8 mouse cellular contexts compared by ENCODE assay signal in the genomic region with DNA sequence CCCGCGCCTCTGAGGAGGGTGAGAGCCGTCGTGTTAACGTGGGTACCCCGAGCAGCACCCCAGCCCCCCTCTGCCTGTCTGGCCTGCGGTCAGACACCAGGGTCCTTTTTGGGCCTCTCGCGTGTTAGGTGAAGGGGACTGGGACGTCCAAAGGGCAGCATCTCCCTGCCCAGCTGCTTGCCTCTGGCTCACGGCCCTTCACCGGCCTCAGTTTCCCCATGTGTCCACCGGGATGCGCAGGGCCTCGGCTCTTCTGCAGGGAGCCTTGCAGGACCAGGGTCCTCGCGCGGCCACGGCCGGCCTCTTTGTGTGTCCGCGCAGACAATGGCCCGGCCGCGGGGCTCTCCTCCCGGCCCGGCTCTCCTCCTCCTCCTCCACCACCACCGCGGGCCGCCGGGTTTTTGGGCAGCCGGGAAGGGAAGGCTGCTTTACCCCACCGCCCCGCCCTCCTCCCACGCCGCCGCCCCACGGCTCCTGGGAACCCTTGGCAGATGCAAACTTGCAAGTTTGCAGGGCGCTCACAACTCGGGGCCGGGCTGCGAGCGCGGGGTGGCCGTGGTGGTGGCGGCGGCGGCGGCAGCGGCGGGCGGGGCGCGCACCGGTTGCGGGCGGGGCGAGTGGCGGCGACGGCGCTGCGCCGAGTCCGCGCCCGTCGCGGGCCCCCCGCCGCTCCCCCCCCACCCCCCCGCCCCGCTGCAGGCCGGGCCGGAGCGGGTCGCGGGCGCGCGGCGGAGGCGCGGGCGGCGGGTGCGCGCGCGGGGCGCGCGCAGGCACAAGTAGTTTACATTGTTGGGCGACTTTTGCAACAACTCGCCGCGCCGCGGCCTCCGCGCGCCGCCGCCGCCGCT. TPM values are rescaled to one million over a fixed set of nuclear protein-coding genes. Genes with fewer than 3 reads are reported as not detected.
DNase-seq lines count a peak whose midpoint lies in the region; ATAC-seq lines count a peak whose summit lies in the region.

No protein-coding gene starts in this region.

- intact Hi-C loops in left cerebral cortex, postnatal 4 days (cut with DNase I): loop anchor here (5.0 kb wide), 1 partner anchor 104 kb away; no protein-coding TSS in a partner anchor

- H3K4me2 ChIP-seq in hindbrain, embryonic 15.5 days: peak overlapping the region; percentile 85
- peak overlapping the region; percentile 55 for H3K4me2 ChIP-seq in midbrain, embryonic 11.5 days

- peak; percentile 87 for DNase-seq in NIH3T3 (ENCODE audit: low read depth)
- peak; percentile 59 to 71 for DNase-seq in cerebellum, adult 18-20 months
- peak; percentile 52 for DNase-seq in forelimb bud, embryonic 11.5 days (ENCODE audit: low read depth, low spot score)
- DNase-seq in left cerebral cortex, postnatal 4 days: peak; percentile 74
- DNase-seq in midbrain, embryonic 11.5 days (ENCODE audit: low spot score, missing footprints): peak; percentile 96
- peak; percentile 46 to 63 for DNase-seq in spleen, postnatal 10 days (ENCODE audit: low spot score in 2 of 2)

- peaks cover 53% of the 10 kb centered on the region for H3K4me1 ChIP-seq in hindbrain, embryonic 15.5 days (replicated peaks)
- peaks cover 38% of the 10 kb centered on the region for H3K4me1 ChIP-seq in midbrain, embryonic 11.5 days (ENCODE audit: control insufficient read depth, insufficient read depth, low read length)

- no peaks in the 10 kb centered on the region for H3K27me3 ChIP-seq in hindbrain, embryonic 15.5 days
- H3K27me3 ChIP-seq in midbrain, embryonic 11.5 days (ENCODE audit: control insufficient read depth, insufficient read depth, low read length): no peaks in the 10 kb centered on the region; the same call in 1 of the 2 replicates

- peak overlapping the region; percentile 68 for H3K9ac ChIP-seq in hindbrain, embryonic 15.5 days
- peak overlapping the region; percentile 94 for H3K9ac ChIP-seq in midbrain, embryonic 11.5 days (ENCODE audit: low read length)

- ATAC-seq in hindbrain, embryonic 15.5 days (ENCODE audit: low FRiP score, low read depth): peak; percentile 44
- peak; percentile 70 for ATAC-seq in midbrain, embryonic 11.5 days (ENCODE audit: low FRiP score)
- no peak for ATAC-seq in monocyte, adult 5-6 weeks (replicated peaks; ENCODE audit: insufficient number of reproducible peaks, low FRiP score, low TSS enrichment, poor library complexity, severe bottlenecking)

- H3K36me3 ChIP-seq in hindbrain, embryonic 15.5 days: no peaks in the 10 kb centered on the region
- no peaks in the 10 kb centered on the region for H3K36me3 ChIP-seq in midbrain, embryonic 11.5 days (ENCODE audit: control insufficient read depth, insufficient read depth, low read length)

- H3K9me3 ChIP-seq in hindbrain, embryonic 15.5 days: no peaks in the 10 kb centered on the region
- no peaks in the 10 kb centered on the region for H3K9me3 ChIP-seq in midbrain, embryonic 11.5 days (ENCODE audit: control insufficient read depth, low read length)

- under 1% methylated on average over 44 of the region's 106 CpGs for WGBS in hindbrain, embryonic 15.5 days
- under 1% methylated on average over 68 of the region's 106 CpGs for WGBS in midbrain, embryonic 11.5 days

- H3K4me3 ChIP-seq in hindbrain, embryonic 15.5 days: peak overlapping the region; percentile 81
- peak overlapping the region; percentile 92 for H3K4me3 ChIP-seq in midbrain, embryonic 11.5 days (ENCODE audit: low read depth, low read length)

- H3K27ac ChIP-seq in hindbrain, embryonic 15.5 days (replicated peaks): peak overlapping the region; percentile 83
- H3K27ac ChIP-seq in midbrain, embryonic 11.5 days (ENCODE audit: low read depth, low read length): peak overlapping the region; percentile 94

RNA-seq across cellular contexts. Expression of a gene that starts 0.5 kb away (rescaled TPM):
- polyA plus RNA-seq in hindbrain, embryonic 15.5 days (2015; fragmentation: Nextera tagmentation; extraction: Ambion mirVana): 4.7 and 4.9 TPM in 2 replicates
- total RNA-seq in left cerebral cortex, postnatal 4 days (2021): 10 to 100 TPM in 1 of 2 experiments, 1 to 10 TPM in 1; 8.8 to 12.8 TPM
- polyA plus RNA-seq in midbrain, embryonic 11.5 days (2014; fragmentation: Nextera tagmentation; extraction: Ambion mirVana): 6.7 and 6.9 TPM in 2 replicates
- 19.7 to 21.3 TPM (median 21.2 TPM) in 3 replicates for total RNA-seq in monocyte, adult 5-6 weeks (2017)
